Mouse (Mus musculus): Measurements from ENCODE around the gene Cpped1. TPM values are rescaled to one million over a fixed set of nuclear protein-coding genes. Genes with fewer than 3 reads are reported as not detected.

Gene Cpped1
- total and polyA plus RNA-seq, 2 experiments = 29.9 to 32.2 TPM

DNA sequence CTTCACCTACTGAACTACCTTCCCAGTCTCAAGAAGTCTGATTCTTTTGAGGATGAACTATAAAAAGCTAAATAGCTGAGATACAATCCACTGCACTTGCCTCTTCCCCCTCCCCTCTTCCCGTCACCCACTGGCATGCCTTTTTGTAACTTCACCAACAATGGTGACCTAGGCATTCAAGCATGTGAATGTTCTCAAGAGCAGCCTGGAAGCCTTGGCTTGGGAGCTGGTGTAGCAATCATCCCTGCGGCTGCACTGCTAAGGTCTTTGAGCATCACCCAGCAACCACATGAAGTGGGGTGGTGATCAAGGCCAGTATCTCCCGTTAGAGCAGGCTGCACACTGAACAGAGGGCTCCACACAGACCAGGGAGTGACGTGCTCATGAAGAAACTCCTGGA, 114.6 kb downstream of the Cpped1 start:
- Histone ChIP-seq H3K36me3 (ENCODE audit: control insufficient read depth, insufficient read depth, low read length) (no peaks in the 10 kb centered on the region), H3K79me2 (ENCODE audit: control insufficient read depth, insufficient read depth, low read length) (no peaks in the 10 kb centered on the region), H3K27ac (replicated peaks; ENCODE audit: insufficient read depth, low read depth, low read length) (no peak overlapping the region), H3K4me1 (ENCODE audit: control insufficient read depth, insufficient read depth, low read length) (no peaks in the 10 kb centered on the region), H3K4me3 (ENCODE audit: insufficient read depth, low read depth, low read length) (no peak overlapping the region), H3K27me3 (ENCODE audit: control insufficient read depth, insufficient read depth, low read length) (no peaks in the 10 kb centered on the region), H3K9ac (ENCODE audit: low read depth, low read length) (no peak overlapping the region)
- TF ChIP-seq POLR2A (IDR thresholded peaks at IDR 0.05; ENCODE audit: extremely low read depth, insufficient read depth, low read length) (no peak), CTCF (IDR thresholded peaks at IDR 0.05; ENCODE audit: low read depth, low read length) (no peak)
- DNase-seq (ENCODE audit: extremely low read depth, low read depth, low spot score) = no peak
- WGBS = 84% methylated on average over 4 of the region's 4 CpGs

DNA sequence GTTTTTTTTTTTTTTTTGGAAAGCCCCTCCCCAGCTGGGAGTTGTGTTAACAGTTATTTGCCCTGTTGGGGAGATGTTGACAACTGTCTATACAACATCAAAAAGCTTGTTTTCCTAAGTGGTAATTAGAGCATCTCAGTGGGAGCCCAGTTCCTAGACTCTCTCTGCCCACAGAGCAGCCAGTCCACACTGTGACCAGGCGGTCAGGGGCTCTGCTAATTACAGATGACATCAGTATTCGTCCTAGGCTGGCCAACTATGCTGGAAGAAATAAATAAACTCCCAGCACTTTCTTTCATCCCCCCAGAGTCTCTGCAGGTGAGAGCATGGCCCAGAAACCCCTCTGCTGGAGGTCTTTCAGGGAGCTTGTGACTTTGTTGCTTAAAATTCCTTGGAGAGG, 115.9 kb downstream of the Cpped1 start:
- no peak for DNase-seq (ENCODE audit: extremely low read depth, low read depth, low spot score)
- Histone ChIP-seq H3K4me3 (ENCODE audit: insufficient read depth, low read depth, low read length) (no peak overlapping the region), H3K9ac (ENCODE audit: low read depth, low read length) (no peak overlapping the region), H3K27me3 (ENCODE audit: control insufficient read depth, insufficient read depth, low read length) (no peaks in the 10 kb centered on the region), H3K79me2 (ENCODE audit: control insufficient read depth, insufficient read depth, low read length) (no peaks in the 10 kb centered on the region), H3K27ac (replicated peaks; ENCODE audit: insufficient read depth, low read depth, low read length) (no peak overlapping the region), H3K36me3 (ENCODE audit: control insufficient read depth, insufficient read depth, low read length) (no peaks in the 10 kb centered on the region), H3K4me1 (ENCODE audit: control insufficient read depth, insufficient read depth, low read length) (no peaks in the 10 kb centered on the region)
- 57% methylated on average over 2 of the region's 2 CpGs for WGBS
- TF ChIP-seq CTCF (IDR thresholded peaks at IDR 0.05; ENCODE audit: low read depth, low read length) = no peak

DNA sequence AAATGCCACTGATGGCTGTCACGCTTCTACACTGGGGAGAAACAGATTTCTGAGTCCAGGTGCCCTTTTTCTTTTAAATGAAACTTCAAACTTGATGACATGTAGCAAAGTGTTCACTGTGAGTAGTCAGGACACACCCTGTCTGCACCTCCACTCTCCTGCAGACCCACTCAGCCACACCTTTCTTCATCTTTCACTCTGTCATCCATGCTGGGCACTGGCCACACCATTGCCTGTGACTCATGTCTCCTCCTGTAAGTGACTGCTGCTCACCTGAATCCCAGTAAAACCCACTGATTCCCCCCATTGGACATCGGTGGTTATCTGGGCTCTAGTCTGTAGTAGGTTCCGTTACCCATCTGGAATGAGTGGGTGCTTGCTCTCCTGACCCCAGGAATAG, 118.8 kb downstream of the Cpped1 start:
- WGBS = 90% methylated on average over 3 of the region's 3 CpGs
- TF ChIP-seq CTCF (IDR thresholded peaks at IDR 0.05; ENCODE audit: low read depth, low read length) (no peak), POLR2A (IDR thresholded peaks at IDR 0.05; ENCODE audit: extremely low read depth, insufficient read depth, low read length) (no peak)
- no peaks in the 10 kb centered on the region for H3K4me1 ChIP-seq (ENCODE audit: control insufficient read depth, insufficient read depth, low read length)

DNA sequence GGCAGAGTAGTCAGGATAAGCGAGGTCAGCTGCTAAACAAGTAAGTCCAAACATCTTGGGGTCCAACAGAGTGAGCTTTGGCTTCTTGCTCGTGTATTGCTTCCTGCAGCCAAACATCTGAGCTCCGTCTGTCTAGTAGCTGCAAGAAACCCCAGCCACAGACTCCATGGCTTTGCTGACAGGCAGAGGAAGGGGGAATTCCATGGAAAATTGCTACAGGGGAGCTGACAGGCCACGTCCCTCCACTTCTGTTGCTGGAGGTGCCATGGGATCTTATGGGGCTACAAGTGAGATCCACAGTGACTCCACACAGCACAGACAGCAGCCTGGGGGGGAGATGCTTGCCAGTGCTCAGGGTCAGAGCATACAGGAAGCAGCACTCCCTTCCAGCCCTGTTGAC, 123.4 kb downstream of the Cpped1 start:
- Histone ChIP-seq H3K4me1 (ENCODE audit: control insufficient read depth, insufficient read depth, low read length) (no peaks in the 10 kb centered on the region), H3K27ac (replicated peaks; ENCODE audit: insufficient read depth, low read depth, low read length) (no peak overlapping the region), H3K27me3 (ENCODE audit: control insufficient read depth, insufficient read depth, low read length) (no peaks in the 10 kb centered on the region), H3K9ac (ENCODE audit: low read depth, low read length) (no peak overlapping the region), H3K36me3 (ENCODE audit: control insufficient read depth, insufficient read depth, low read length) (no peaks in the 10 kb centered on the region), H3K79me2 (ENCODE audit: control insufficient read depth, insufficient read depth, low read length) (no peaks in the 10 kb centered on the region), H3K4me3 (ENCODE audit: insufficient read depth, low read depth, low read length) (no peak overlapping the region)
- WGBS = 73% methylated on average over 4 of the region's 4 CpGs
- TF ChIP-seq POLR2A (IDR thresholded peaks at IDR 0.05; ENCODE audit: extremely low read depth, insufficient read depth, low read length) (no peak), CTCF (IDR thresholded peaks at IDR 0.05; ENCODE audit: low read depth, low read length) (no peak)
- no peak for DNase-seq (ENCODE audit: extremely low read depth, low read depth, low spot score)

More for the DNA sequence above, 118.8 kb downstream of the Cpped1 start:
- no peak overlapping the region for H3K4me3 ChIP-seq (ENCODE audit: insufficient read depth, low read depth, low read length)
- no peak overlapping the region for H3K9ac ChIP-seq (ENCODE audit: low read depth, low read length)
- H3K79me2 ChIP-seq (ENCODE audit: control insufficient read depth, insufficient read depth, low read length) = no peaks in the 10 kb centered on the region
- no peak for DNase-seq (ENCODE audit: extremely low read depth, low read depth, low spot score)
- no peak overlapping the region for H3K27ac ChIP-seq (replicated peaks; ENCODE audit: insufficient read depth, low read depth, low read length)
- H3K27me3 ChIP-seq (ENCODE audit: control insufficient read depth, insufficient read depth, low read length) = no peaks in the 10 kb centered on the region
- H3K36me3 ChIP-seq (ENCODE audit: control insufficient read depth, insufficient read depth, low read length) = no peaks in the 10 kb centered on the region

DNA sequence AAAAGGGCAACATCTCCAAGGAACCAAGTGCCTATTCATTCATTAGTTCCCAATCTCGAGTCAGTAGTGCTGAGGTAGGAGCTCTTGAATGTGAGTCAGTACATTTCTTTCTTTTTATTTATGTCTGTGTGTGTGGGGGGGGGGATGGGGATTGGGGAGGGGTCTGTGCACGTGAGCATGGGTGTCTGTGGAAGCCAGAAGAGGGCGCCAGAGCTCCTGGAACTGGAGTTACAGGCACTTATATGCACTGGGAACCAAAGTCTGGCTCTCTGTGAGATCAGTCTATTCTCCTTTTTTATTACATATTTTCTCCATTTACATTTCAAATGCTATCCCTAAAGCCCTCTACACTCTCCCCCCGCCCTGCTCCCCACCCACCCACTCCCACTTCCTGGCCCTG, 124.9 kb downstream of the Cpped1 start:
- WGBS = 38% methylated on average over 4 of the region's 4 CpGs
- H3K9ac ChIP-seq (ENCODE audit: low read depth, low read length) = no peak overlapping the region
- H3K79me2 ChIP-seq (ENCODE audit: control insufficient read depth, insufficient read depth, low read length) = no peaks in the 10 kb centered on the region
- H3K27ac ChIP-seq (replicated peaks; ENCODE audit: insufficient read depth, low read depth, low read length) = no peak overlapping the region
- H3K4me1 ChIP-seq (ENCODE audit: control insufficient read depth, insufficient read depth, low read length) = no peaks in the 10 kb centered on the region
- TF ChIP-seq CTCF (IDR thresholded peaks at IDR 0.05; ENCODE audit: low read depth, low read length) (no peak), POLR2A (IDR thresholded peaks at IDR 0.05; ENCODE audit: extremely low read depth, insufficient read depth, low read length) (no peak)
- no peaks in the 10 kb centered on the region for H3K36me3 ChIP-seq (ENCODE audit: control insufficient read depth, insufficient read depth, low read length)
- no peaks in the 10 kb centered on the region for H3K27me3 ChIP-seq (ENCODE audit: control insufficient read depth, insufficient read depth, low read length)
- no peak overlapping the region for H3K4me3 ChIP-seq (ENCODE audit: insufficient read depth, low read depth, low read length)
- DNase-seq (ENCODE audit: extremely low read depth, low read depth, low spot score) = no peak

DNA sequence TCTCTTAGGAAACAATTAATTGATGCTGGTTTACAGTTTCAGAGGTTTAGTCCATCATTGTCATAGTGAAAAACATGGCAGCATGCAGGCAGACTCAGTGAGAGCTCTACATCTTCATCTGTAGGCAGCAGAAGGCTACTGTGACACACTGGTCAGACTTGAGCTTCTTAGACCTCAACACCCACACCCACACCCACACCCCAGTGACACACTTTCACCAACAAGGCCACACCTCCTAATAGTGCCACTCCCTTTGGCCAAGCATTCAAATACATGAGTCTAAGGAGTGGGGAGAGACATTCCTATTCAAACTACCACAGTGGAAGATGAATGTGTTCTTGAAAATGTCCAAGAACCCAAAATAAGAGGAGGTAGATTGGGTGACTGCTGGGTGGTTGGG, 125.9 kb downstream of the Cpped1 start:
- no peaks in the 10 kb centered on the region for H3K36me3 ChIP-seq (ENCODE audit: control insufficient read depth, insufficient read depth, low read length)
- no peaks in the 10 kb centered on the region for H3K79me2 ChIP-seq (ENCODE audit: control insufficient read depth, insufficient read depth, low read length)
- H3K4me3 ChIP-seq (ENCODE audit: insufficient read depth, low read depth, low read length) = no peak overlapping the region
- H3K4me1 ChIP-seq (ENCODE audit: control insufficient read depth, insufficient read depth, low read length) = no peaks in the 10 kb centered on the region
- no peaks in the 10 kb centered on the region for H3K27me3 ChIP-seq (ENCODE audit: control insufficient read depth, insufficient read depth, low read length)
- H3K9ac ChIP-seq (ENCODE audit: low read depth, low read length) = no peak overlapping the region
- TF ChIP-seq CTCF (IDR thresholded peaks at IDR 0.05; ENCODE audit: low read depth, low read length) = no peak
- no peak for TF ChIP-seq POLR2A (IDR thresholded peaks at IDR 0.05; ENCODE audit: extremely low read depth, insufficient read depth, low read length)
- H3K27ac ChIP-seq (replicated peaks; ENCODE audit: insufficient read depth, low read depth, low read length) = no peak overlapping the region
- no peak for DNase-seq (ENCODE audit: extremely low read depth, low read depth, low spot score)
